Mouse (Mus musculus): ENCODE data around the gene Lrrc15.
A peak's percentile ranks its signal among the peaks of the same experiment; 100 is the strongest.

Gene Lrrc15

GRCm38 (mm10) chr16:30275558-30276340, 7.3 kb downstream of the Lrrc15 start:
- DNase-seq = no peak

DNA sequence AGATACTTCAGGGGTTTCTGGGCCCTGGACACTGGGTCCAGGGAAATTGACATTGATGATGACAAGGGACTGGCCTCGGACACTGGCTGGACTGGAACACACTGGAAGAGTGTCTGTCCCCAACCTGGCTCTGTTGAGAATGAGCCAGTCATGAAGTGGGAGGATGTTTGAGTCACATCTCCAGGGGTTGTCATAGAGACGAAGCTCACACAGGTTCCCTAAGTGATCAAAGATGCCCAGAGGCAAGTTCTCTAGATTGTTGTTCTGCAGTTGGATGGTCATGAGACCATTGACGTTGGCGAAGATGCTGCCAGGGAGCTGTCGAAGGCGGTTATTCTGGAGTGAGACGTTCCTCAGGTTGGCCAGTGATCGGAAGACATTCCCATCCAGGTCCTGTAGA, 10.0 kb downstream of the Lrrc15 start:
- DNase-seq = no peak

- no peak for DNase-seq
Observed at GRCm38 (mm10) chr16:30271941-30272595, 11.0 kb downstream of the Lrrc15 start.

GRCm38 (mm10) chr16:30271223-30271761, 11.8 kb downstream of the Lrrc15 start:
- DNase-seq = no peak

DNA sequence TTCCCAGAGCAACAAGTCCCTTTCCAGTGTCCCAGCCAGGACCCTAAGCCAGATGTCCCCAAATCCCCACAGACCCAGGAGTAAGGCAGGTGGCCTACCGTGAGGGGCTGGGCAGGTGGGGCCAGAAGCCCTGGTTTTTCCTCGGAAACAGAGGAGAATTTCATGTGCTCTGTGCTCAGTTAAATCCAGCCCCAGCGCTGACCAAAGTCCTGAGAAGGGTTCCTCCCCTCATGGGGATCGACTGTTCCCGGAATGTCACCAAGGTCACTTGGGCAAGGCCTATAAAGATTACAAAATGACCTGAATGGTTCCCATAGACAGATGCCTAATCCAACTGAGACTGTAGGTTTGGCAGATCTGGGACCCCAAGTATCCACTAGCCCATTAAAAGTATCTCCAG, 15.7 kb downstream of the Lrrc15 start, which contains the start of gene Cpn2:
Gene Cpn2, minus strand, starts transcription at position 141 of the 400 bp plus-strand sequence.
- no peak for DNase-seq

GRCm38 (mm10) chr16:30266561-30266960, 16.5 kb downstream of the Lrrc15 start:
- DNase-seq = peak; percentile 15 to 23

GRCm38 (mm10) chr16:30265611-30266010, 17.4 kb downstream of the Lrrc15 start:
- no peak for DNase-seq

DNA sequence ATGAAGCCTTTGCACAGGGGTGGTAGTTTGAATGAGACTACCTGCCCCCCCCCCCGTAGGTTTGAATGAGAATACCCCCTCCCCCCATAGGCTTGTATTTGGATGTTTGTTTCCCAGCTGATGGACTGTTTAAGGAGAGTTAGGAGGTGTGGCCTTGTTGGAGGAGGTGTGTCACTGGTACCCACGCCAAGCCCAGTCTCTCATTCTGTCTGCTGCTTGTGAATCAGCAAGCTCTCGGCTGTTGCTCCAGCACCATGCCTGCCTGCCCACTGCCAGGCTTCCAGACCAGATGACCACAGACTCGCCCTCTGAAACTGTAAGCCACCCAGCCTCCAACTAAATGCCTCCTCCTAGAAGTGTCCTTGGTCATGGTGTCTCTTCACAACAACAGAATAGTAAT, 19.9 kb downstream of the Lrrc15 start:
- no peak for DNase-seq

DNA sequence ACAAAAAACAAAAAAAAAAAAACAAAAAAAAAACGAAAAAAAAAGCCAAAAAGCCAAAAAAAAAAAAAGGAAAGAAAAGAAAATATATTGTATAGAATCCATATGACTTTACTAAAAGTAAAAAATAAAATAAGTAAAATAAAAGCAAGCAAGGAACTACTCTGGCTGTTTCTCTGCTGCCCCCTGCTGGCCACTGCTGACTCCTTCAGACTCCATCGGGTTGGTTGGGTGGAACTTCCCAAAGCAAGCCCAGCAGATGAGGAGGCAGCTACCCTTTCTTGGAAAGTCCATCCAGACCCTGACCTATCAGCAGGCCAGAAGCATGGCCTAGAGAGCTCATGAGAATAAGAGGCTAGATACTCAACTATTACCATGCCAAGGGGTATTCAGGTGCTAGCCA, 20.4 kb downstream of the Lrrc15 start:
- peak; percentile 70 to 84 for DNase-seq

DNA sequence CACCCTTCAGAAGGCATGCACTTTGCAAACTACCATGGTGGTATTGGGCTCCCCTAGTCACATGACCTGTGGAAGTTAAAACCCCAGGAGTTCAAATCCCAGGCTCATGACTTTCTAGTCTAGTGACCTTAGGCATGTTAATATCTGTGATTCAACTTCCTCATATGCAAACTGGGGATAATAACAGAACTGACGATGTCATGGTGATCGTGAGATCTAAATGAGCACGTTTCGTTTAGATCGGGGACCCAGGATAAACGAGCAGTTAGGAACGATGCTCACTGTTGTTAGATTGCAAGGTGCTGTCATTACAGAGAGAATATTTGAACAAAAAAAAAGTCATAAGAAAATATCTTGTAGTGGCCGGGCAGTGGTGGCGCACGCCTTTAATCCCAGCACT, 20.9 kb downstream of the Lrrc15 start:
- DNase-seq = no peak

GRCm38 (mm10) chr16:30261341-30261740, 21.7 kb downstream of the Lrrc15 start:
- no peak for DNase-seq

- no peak for DNase-seq
Observed at GRCm38 (mm10) chr16:30260012-30260635, 22.9 kb downstream of the Lrrc15 start.

- no peak for DNase-seq
Observed at GRCm38 (mm10) chr16:30259444-30259843, 23.6 kb downstream of the Lrrc15 start.

- no peak for DNase-seq
Observed at GRCm38 (mm10) chr16:30258441-30258840, 24.6 kb downstream of the Lrrc15 start.

GRCm38 (mm10) chr16:30257718-30258117, 25.3 kb downstream of the Lrrc15 start:
- DNase-seq = no peak

DNA sequence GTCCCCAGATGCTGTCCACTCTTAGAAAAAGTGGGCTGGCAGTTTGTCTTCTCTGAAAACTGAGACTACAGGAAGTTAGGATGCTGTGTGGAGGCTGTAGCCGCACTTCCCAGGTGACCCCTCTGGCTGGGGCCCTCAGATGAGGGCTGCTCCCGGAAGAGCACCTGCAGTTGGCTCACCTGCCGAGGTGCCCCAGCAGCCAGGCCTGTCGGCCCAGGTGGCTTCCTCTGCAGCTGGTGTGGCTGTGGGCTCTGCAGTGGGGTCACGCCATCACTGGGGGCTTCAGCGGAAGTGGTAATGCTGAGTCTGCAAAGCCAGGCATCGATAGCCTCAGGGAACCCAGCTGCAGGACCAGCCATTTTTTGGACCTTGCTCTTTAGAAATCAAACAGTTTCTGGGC, 28.0 kb downstream of the Lrrc15 start:
- DNase-seq = no peak

DNA sequence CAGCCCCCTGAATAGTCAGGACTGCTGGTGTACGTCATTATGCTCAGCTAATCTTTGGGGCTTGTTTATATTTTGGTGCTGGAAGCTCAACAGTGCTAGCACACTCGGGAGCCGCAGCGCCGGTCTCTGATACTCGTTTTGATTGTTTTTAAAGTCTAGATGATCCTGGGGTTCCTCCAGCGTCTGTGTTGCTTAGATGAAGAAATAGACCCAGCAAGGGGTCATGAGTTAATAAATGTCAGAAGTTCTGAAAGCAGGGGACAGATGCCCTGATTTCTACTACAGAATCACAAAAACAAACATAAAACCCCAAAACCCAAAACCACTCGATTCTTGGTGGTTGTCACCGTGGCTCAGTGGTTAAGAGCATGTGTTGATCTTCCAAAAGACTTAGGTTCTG, 29.2 kb downstream of the Lrrc15 start:
- DNase-seq = no peak

GRCm38 (mm10) chr16:30253374-30253773, 29.7 kb downstream of the Lrrc15 start:
- DNase-seq = no peak

GRCm38 (mm10) chr16:30252003-30252418, 31.0 kb downstream of the Lrrc15 start:
- DNase-seq = peak; percentile 44 to 61

- DNase-seq = no peak
Observed at GRCm38 (mm10) chr16:30244037-30244700, 38.9 kb downstream of the Lrrc15 start.

DNA sequence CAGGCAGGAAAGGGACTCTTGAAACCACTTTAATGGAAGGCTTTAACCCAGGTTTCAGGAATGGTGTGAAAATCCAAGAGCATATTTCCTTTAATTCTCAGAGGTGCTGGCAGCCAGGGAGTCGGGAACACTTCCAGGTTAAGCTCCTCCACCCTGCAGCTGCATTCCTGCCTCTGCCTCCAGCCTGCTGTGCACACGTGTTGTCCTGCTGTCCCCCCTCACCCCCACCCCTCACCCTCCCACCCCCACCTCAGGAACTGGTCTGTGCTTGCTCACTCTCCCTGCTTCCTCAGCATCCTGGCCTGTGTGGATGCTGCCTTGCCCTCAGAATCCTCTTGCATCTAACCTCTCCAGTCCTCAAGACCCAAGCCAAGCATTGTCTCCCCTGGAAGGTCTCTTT, 41.4 kb downstream of the Lrrc15 start:
- no peak for DNase-seq

- DNase-seq = no peak
Observed at GRCm38 (mm10) chr16:30238791-30239190, 44.3 kb downstream of the Lrrc15 start.

Measured in cerebellum, postnatal 25 days (tissue).